Mouse (Mus musculus) thymus, adult 2 months (tissue): ENCODE measurements at regions not wholly inside any gene's neighbourhood (a gene's known extent, or its start where the extent isn't known, plus 50 kb on each side); places are given as distances from the start of the nearest gene placed in this dataset.

Source experiments
- CTCF ChIP-seq: fragments of 200-500 bp; IDR thresholded peaks from 2 replicates; pipeline ENCODE4 v1.5.1; 2012; ENCODE audit warnings: mild to moderate bottlenecking, control low read depth, low read length, moderate library complexity, borderline replicate concordance; ENCODE audit not compliant: control insufficient read depth, poor library complexity, insufficient read depth; ENCODE audit errors: extremely low read depth
- POLR2A ChIP-seq: fragments of 200-500 bp; IDR thresholded peaks from 2 replicates; pipeline ENCODE4 v1.6.1; 2012; ENCODE audit warnings: mild to moderate bottlenecking, low read length, control low read depth, moderate library complexity; ENCODE audit not compliant: control insufficient read depth, poor library complexity, insufficient read depth; ENCODE audit errors: extremely low read depth

DNA sequence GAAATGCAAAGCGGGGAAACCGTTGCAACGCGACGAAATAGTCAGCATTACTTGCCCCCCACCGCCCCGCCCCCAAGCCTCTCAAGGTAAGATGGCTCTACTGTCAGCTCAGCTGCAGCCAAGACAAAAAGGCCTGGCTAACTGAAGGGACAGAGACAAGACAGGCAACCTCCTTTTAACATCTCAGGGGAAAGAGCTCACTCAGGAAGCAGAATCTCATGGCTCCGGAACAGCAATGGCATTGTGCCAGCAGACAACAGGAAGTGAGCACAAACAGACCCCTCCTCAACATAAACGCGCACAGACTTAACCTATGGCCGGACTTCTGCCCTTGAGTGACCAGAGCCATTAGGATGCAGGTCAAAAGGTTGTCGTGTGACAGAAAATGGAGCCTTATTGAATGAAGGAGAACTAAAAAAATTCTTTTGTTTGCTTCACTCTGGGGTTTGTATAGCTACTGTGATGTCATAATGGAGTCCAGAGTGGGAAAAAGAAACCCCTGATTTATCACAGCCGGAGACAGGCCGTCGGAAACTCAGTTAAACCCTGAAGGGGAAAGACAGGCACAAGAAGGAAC, 241.0 kb downstream of the Ndfip2 start:
- TF ChIP-seq POLR2A (no peak; the same call in 1 of the 2 replicates), CTCF (no peak)
